Mouse (Mus musculus): ENCODE results near the gene Trim63.

DNA sequence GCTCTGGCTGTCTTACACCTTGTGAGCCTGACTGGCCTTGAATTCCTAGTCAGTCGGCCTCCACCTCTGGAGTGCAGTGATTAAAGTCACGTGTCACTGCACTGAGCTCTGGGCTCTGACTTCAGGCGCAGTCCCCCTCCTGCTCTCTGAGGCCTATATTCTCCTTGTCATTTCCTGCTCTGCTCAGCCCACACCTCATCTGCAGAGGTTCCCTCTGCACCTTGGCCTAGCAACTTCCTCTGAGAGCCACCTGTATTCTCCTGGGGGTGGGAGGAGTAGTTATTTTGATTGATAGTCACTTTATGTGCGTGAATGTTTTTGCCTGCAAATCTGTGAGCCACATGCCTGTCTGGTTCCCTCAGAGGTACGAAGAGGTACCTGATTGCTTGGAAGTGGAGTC lies 46.3 kb downstream of the Trim63 start:
- TF ChIP-seq POLR2A (IDR thresholded peaks at IDR 0.05; ENCODE audit: extremely low read depth, insufficient read depth, low read length) (no peak), CTCF (IDR thresholded peaks at IDR 0.05; ENCODE audit: low read depth, low read length) (no peak)
